Mouse (Mus musculus): ENCODE measurements around the gene Fcrla. TPM values are rescaled to one million over a fixed set of nuclear protein-coding genes. Genes with fewer than 3 reads are reported as not detected.

Fcrla gene
- total RNA-seq, 2 experiments from 2014 or later, result not detected

GRCm38 (mm10) chr1:170894603-170895602 is 32.5 kb downstream of the Fcrla start:
- peak; percentile 51 to 71 for DNase-seq (ENCODE audit: low spot score in 2 of 2)
- intact Hi-C loops (cut with DNase I), result no loop called here

- intact Hi-C loops (cut with DNase I), result no loop called here
- DNase-seq (ENCODE audit: low spot score in 2 of 2), result no peak
Measured at GRCm38 (mm10) chr1:170892279-170892678, 35.1 kb downstream of the Fcrla start.

- no peak for DNase-seq (ENCODE audit: low spot score in 2 of 2)
- intact Hi-C loops (cut with DNase I), result no loop called here
Measured at GRCm38 (mm10) chr1:170891646-170892045, 35.7 kb downstream of the Fcrla start.

GRCm38 (mm10) chr1:170889310-170889709 is 38.1 kb downstream of the Fcrla start:
- intact Hi-C loops (cut with DNase I), result no loop called here
- no peak for DNase-seq (ENCODE audit: low spot score in 2 of 2)

GRCm38 (mm10) chr1:170886044-170886458 is 41.3 kb downstream of the Fcrla start:
- intact Hi-C loops (cut with DNase I), result no loop called here
- no peak for DNase-seq (ENCODE audit: low spot score in 2 of 2)

GRCm38 (mm10) chr1:170884978-170885561 is 42.3 kb downstream of the Fcrla start, which contains the start of the genes Gm26620 and Dusp12:
Gene Gm26620, plus strand, starts transcription at chr1:170885065.
Gene Dusp12, minus strand, starts transcription at chr1:170885540.
- peak; percentile 90 to 93 for DNase-seq (ENCODE audit: low spot score in 2 of 2)
- intact Hi-C loops (cut with DNase I), result no loop called here

GRCm38 (mm10) chr1:170884390-170884789 is 43.0 kb downstream of the Fcrla start:
- DNase-seq (ENCODE audit: low spot score in 2 of 2), result no peak
- intact Hi-C loops (cut with DNase I), result no loop called here

- intact Hi-C loops (cut with DNase I), result no loop called here
- no peak for DNase-seq (ENCODE audit: low spot score in 2 of 2)
Measured at GRCm38 (mm10) chr1:170882915-170883485, 44.4 kb downstream of the Fcrla start.

- no peak for DNase-seq (ENCODE audit: low spot score in 2 of 2)
- intact Hi-C loops (cut with DNase I), result no loop called here
Measured at GRCm38 (mm10) chr1:170876906-170877305, 50.5 kb downstream of the Fcrla start.

GRCm38 (mm10) chr1:170875676-170876075 is 51.7 kb downstream of the Fcrla start:
- no peak for DNase-seq (ENCODE audit: low spot score in 2 of 2)
- intact Hi-C loops (cut with DNase I), result no loop called here

GRCm38 (mm10) chr1:170871961-170872360 is 55.4 kb downstream of the Fcrla start:
- DNase-seq (ENCODE audit: low spot score in 2 of 2), result no peak
- intact Hi-C loops (cut with DNase I), result no loop called here

- intact Hi-C loops (cut with DNase I), result no loop called here
- no peak for DNase-seq (ENCODE audit: low spot score in 2 of 2)
Measured at GRCm38 (mm10) chr1:170871402-170871801, 56.0 kb downstream of the Fcrla start.

GRCm38 (mm10) chr1:170868905-170869283 is 58.5 kb downstream of the Fcrla start:
- intact Hi-C loops (cut with DNase I), result no loop called here
- no peak for DNase-seq (ENCODE audit: low spot score in 2 of 2)

GRCm38 (mm10) chr1:170868107-170868904 is 59.1 kb downstream of the Fcrla start:
- peak; percentile 71 to 84 for DNase-seq (ENCODE audit: low spot score in 2 of 2)
- intact Hi-C loops (cut with DNase I), result no loop called here

- DNase-seq (ENCODE audit: low spot score in 2 of 2), result peak; percentile 96
- intact Hi-C loops (cut with DNase I), result no loop called here
Measured at GRCm38 (mm10) chr1:170867691-170868105, 59.7 kb downstream of the Fcrla start, which contains the start of gene Atf6. Gene Atf6, minus strand, starts transcription at chr1:170867771.

Data from left cerebral cortex, postnatal 14 days (tissue).